Mouse (Mus musculus) megakaryocyte, embryonic 14.5 days (primary cell): ENCODE measurements around the gene Cd300lf. TPM values are rescaled to one million over a fixed set of nuclear protein-coding genes. Genes with fewer than 3 reads are reported as not detected.

Experiments used
- H3K27me3 ChIP-seq: replicated peaks from 2 replicates; pipeline ENCODE3; 2012; ENCODE audit warnings: inconsistent platforms
- H3K36me3 ChIP-seq: replicated peaks from 2 replicates; pipeline ENCODE3; 2012; ENCODE audit warnings: low read length, inconsistent platforms, mixed read lengths
- H3K4me1 ChIP-seq: 2 replicates; pipeline ENCODE4 v1.6.1; 2012; ENCODE audit warnings: inconsistent platforms
- H3K4me3 ChIP-seq: replicated peaks from 2 replicates; pipeline ENCODE3; 2012; ENCODE audit warnings: moderate library complexity, mild to moderate bottlenecking, inconsistent platforms
- H3K9me3 ChIP-seq: 2 replicates; pipeline ENCODE4 v1.6.1; 2012; ENCODE audit warnings: inconsistent platforms
- FLI1 ChIP-seq: IDR thresholded peaks from 2 replicates; pipeline ENCODE4 v1.6.1; 2012; ENCODE audit warnings: low read length, inconsistent platforms, mixed read lengths
- GATA1 ChIP-seq: IDR thresholded peaks from 3 replicates; pipeline ENCODE4 v1.6.1; 2012; ENCODE audit warnings: mixed read lengths, low read length, inconsistent platforms, borderline replicate concordance
- polyA plus RNA-seq: library from polyadenylated mRNA; stranded (reverse); fragments of >175 nt; gene quantifications from 2 replicates; pipeline ENCODE4 v1.2.3, GENCODE M21; 2012; ENCODE audit warnings: low replicate concordance; ENCODE audit not compliant: insufficient read depth

The Cd300lf gene
- 1.2 and 3.4 TPM in 2 replicates for polyA plus RNA-seq

DNA sequence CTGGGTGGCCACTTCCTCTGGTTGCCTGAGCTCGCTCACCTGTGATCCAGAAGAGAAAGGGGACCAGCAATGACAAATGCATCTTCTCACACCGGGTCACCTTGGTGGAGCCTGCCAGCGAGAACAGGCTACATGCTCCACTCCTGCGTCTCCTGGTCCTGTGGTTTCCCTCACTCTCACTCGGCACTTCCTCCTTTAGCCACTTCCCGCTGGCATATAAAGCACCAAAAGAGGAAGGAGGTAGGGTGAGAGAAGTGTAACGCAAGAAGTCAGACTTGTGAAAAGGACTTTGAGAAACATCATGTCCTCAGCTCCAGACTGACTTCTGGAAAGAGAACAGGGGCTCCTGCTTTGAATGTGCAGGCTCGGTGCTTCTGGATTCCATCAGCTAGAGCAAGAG lies at the start of gene Cd300lf:
Gene Cd300lf (minus strand): TSS at position 193 of the 400 bp plus-strand sequence.
- Histone ChIP-seq H3K36me3 (no peaks in the 10 kb centered on the region), H3K9me3 (peaks cover 4% of the 10 kb centered on the region), H3K4me3 (peak within 1 kb of the TSS; percentile 86), H3K27me3 (peaks cover 18% of the 10 kb centered on the region), H3K4me1 (peaks cover 28% of the 10 kb centered on the region)
- TF ChIP-seq GATA1 (no peak), FLI1 (no peak)

- Histone ChIP-seq H3K27me3 (no peaks in the 10 kb centered on the region), H3K36me3 (peaks cover 78% of the 10 kb centered on the region)
- TF ChIP-seq FLI1 (no peak), GATA1 (no peak)
Measured at GRCm38 (mm10) chr11:115181913-115182638, 48.3 kb upstream of the Cd300lf start.

DNA sequence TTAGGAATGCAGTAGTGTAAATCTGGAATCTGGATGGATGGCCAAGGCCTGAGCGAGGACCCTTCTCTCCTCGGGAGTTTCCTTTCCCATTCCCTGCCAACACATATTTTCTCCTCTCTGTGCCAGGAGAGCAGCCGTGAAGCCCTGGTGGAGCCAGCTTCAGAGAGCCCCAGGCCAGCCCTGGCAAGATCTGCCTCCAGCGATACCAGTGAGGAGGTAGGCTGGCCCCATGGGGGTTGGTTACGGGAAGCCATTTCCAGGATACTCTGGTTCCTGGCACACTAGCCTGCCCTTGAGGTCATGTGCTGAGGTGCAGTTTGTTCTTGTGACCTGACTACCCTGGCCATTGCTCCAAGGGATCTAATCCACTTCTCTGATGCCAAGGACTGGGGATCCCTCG lies 46.1 kb upstream of the Cd300lf start:
- H3K36me3 ChIP-seq: peaks cover 98% of the 10 kb centered on the region
- H3K4me1 ChIP-seq: peaks cover 41% of the 10 kb centered on the region
- TF ChIP-seq FLI1 (no peak), GATA1 (no peak)

More at GRCm38 (mm10) chr11:115181913-115182638, 48.3 kb upstream of the Cd300lf start:
- Histone ChIP-seq H3K9me3 (no peaks in the 10 kb centered on the region), H3K4me3 (no peak overlapping the region), H3K4me1 (peaks cover 40% of the 10 kb centered on the region)

GRCm38 (mm10) chr11:115179191-115179590 lies 45.4 kb upstream of the Cd300lf start:
- Histone ChIP-seq H3K4me3 (no peak overlapping the region), H3K27me3 (no peaks in the 10 kb centered on the region), H3K36me3 (peaks cover 95% of the 10 kb centered on the region), H3K4me1 (peaks cover 46% of the 10 kb centered on the region), H3K9me3 (no peaks in the 10 kb centered on the region)
- TF ChIP-seq FLI1: no peak

More for the DNA sequence above, 46.1 kb upstream of the Cd300lf start:
- Histone ChIP-seq H3K4me3 (no peak overlapping the region), H3K9me3 (no peaks in the 10 kb centered on the region), H3K27me3 (no peaks in the 10 kb centered on the region)

DNA sequence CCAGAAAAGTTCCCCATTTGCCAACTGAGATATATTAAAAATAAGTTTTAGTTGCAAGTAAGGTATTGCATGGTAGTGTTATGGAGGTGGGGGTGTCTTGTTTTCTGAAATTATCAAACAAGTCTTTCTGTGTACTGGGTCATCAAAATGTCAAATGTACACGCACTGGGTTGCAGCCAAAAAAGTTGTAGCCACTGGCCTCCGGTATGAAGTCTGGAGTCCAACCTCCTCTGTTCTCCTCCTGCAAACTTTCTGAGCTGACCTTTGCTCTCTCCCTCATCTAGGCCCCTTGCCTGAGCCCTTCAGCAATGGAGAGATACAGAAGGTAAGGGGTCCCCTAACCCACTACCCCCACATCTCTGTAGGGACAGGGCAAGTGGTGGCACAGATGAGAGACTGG lies 45.0 kb upstream of the Cd300lf start:
- Histone ChIP-seq H3K9me3 (no peaks in the 10 kb centered on the region), H3K4me1 (peaks cover 50% of the 10 kb centered on the region), H3K36me3 (peaks cover 94% of the 10 kb centered on the region), H3K4me3 (no peak overlapping the region), H3K27me3 (no peaks in the 10 kb centered on the region)
- TF ChIP-seq FLI1: no peak
- no peak for TF ChIP-seq GATA1

GRCm38 (mm10) chr11:115177559-115178195 lies 43.9 kb upstream of the Cd300lf start:
- TF ChIP-seq GATA1 (no peak), FLI1 (no peak)

DNA sequence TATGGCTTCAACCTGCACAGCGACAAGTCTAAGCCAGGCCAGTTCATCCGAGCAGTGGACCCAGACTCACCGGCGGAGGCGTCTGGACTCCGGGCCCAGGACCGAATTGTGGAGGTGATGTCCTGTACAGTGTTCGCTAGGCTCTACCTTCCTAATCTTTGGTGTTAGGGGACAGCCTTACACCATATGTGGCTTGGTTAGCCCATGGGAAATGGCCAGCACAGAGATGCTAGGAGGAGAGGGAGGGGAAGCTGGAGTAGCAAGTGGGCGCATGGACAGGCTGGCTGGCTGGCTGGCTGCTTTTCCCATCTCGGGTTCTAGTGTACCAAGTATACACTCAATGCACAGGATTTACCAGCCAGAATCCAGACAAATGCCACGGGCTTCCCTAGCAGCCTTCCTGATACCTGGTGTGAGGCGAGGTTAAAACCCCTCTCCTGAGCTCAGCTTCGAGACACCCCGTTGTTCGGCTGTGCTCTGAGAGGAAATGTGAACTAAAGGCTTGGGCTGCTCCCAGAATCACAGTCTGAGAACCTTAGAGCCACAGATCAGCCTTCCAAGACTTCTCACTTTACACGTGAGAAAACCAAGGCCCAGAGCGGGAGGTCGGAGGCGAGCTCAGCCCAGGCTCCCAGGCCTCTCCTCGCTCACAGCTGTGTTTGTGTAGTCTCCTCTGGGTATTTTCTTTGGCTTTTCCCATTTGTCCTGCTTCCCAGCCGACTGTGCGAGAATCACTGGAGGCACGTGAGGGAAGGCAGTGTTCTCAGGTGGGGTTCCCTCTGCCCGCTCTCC lies 42.8 kb upstream of the Cd300lf start:
- H3K27me3 ChIP-seq: no peaks in the 10 kb centered on the region
- H3K4me3 ChIP-seq: no peak overlapping the region
- H3K4me1 ChIP-seq: peaks cover 57% of the 10 kb centered on the region
- no peaks in the 10 kb centered on the region for H3K9me3 ChIP-seq
- no peak for TF ChIP-seq FLI1
- no peak for TF ChIP-seq GATA1
- H3K36me3 ChIP-seq: peaks cover 82% of the 10 kb centered on the region

More at GRCm38 (mm10) chr11:115177559-115178195, 43.9 kb upstream of the Cd300lf start:
- no peaks in the 10 kb centered on the region for H3K9me3 ChIP-seq
- no peaks in the 10 kb centered on the region for H3K27me3 ChIP-seq
- H3K4me1 ChIP-seq: peaks cover 57% of the 10 kb centered on the region
- H3K36me3 ChIP-seq: peaks cover 83% of the 10 kb centered on the region
- no peak overlapping the region for H3K4me3 ChIP-seq

DNA sequence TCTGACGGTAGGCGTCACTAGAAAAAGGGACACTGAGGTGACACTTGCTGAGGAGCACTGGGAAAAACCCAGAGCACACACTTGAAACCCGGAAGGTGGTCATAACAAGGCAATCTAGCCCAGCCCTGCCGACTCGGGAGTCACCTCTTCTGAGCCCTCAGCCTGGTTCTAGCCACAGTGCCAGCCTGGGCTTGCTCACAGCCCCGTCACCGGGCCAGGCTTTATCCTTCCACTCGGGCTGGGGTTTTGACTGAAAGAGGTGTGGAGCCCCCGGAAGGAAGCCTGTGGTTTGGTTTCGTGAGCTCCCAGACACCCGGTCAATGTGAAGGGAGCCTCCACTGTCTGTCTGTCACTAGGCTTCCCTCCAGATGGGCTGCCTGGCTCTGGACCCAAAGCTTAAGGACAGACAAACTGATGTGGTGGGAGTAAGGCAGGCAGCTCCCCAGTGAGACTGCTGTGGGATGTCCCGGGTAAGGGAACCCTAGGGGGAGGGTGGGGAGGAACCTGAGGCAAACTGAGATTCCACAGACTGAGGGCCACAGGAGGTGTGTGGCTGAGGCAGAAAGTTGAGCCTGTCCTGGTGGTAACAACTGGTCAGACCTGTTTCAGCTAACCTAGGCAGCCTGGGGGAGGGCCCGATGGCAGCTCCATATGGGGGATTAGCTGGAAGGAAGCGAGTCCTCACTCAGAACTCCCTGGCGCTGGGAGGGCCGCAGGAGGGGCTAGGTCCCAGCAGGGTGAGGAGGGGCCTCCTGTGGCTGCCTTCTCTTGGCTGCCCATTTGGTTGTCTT lies 40.0 kb upstream of the Cd300lf start:
- H3K36me3 ChIP-seq: peaks cover 80% of the 10 kb centered on the region
- TF ChIP-seq FLI1: 0 out of 2 replicates have a peak, but pooled peaks have one; percentile 11
- no peak for TF ChIP-seq GATA1
- no peaks in the 10 kb centered on the region for H3K27me3 ChIP-seq
- no peaks in the 10 kb centered on the region for H3K9me3 ChIP-seq
- peaks cover 65% of the 10 kb centered on the region for H3K4me1 ChIP-seq
- H3K4me3 ChIP-seq: peak overlapping the region; percentile 86

- Histone ChIP-seq H3K36me3 (peaks cover 80% of the 10 kb centered on the region), H3K4me1 (peaks cover 73% of the 10 kb centered on the region), H3K9me3 (no peaks in the 10 kb centered on the region), H3K27me3 (no peaks in the 10 kb centered on the region), H3K4me3 (peak overlapping the region; percentile 86)
- TF ChIP-seq GATA1: no peak
- no peak for TF ChIP-seq FLI1
Measured at GRCm38 (mm10) chr11:115172825-115173287, 39.1 kb upstream of the Cd300lf start.
